Comparison of ENCODE assay signal across 12 mouse cellular contexts in the genomic region with DNA sequence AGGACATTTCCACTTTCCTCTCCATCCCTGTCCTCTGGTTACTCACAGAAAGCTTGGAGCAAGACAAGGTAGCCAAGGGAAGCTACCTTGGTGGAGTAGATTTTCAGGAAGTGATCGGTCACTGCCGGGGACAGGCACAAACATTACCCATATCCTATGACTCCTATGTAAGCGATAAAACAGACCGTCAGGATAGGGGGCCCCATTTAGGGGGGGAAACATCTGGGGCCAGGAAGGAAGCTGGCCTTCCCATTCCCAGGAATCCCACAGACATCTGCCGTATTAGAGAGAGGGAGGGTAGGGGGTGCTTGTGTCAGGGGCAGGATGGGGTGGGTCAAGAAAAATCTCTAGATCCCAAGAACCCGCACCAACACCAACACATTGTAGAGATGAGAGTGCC. TPM values are rescaled to one million over a fixed set of nuclear protein-coding genes. Genes with fewer than 3 reads are reported as not detected.
DNase-seq lines count a peak whose midpoint lies in the region; ATAC-seq lines count a peak whose summit lies in the region.
"Had no signal": no experiment of that assay in that cellular context is flagged by ENCODE, and none has a peak within 500 bp of the region (broad histone marks: within the 10 kb centered on the region; RNA-seq: fewer than 3 reads in every experiment).

No protein-coding gene starts in this region.

- no peaks in the 10 kb centered on the region for H3K27me3 ChIP-seq in kidney, embryonic 15.5 days
- no peaks in the 10 kb centered on the region for H3K27me3 ChIP-seq in limb, embryonic 13.5 days

- H3K27ac ChIP-seq in kidney, embryonic 15.5 days: peak overlapping the region; percentile 87
- H3K27ac ChIP-seq in brown adipose tissue, adult 24 weeks (replicated peaks; ENCODE audit: low read depth, low read length): peak overlapping the region; percentile 71
- peak overlapping the region; percentile 75 for H3K27ac ChIP-seq in limb, embryonic 13.5 days
- H3K27ac ChIP-seq: hindbrain, embryonic 14.5 days had no signal

- WGBS in kidney, embryonic 15.5 days: 23% methylated on average over 6 of the region's 6 CpGs
- 36% methylated on average over 6 of the region's 6 CpGs for WGBS in limb, embryonic 13.5 days

- no peak overlapping the region for H3K4me3 ChIP-seq in kidney, embryonic 15.5 days (replicated peaks)
- no peak overlapping the region for H3K4me3 ChIP-seq in brown adipose tissue, adult 24 weeks (ENCODE audit: insufficient read depth, low read depth, low read length)
- no peak overlapping the region for H3K4me3 ChIP-seq in limb, embryonic 13.5 days

- DNase-seq in kidney, postnatal 25 days: no peak
- peak; percentile 51 for DNase-seq in heart, adult 8-10 months (ENCODE audit: low spot score)
- DNase-seq in ovary, postnatal 36 days (ENCODE audit: low spot score): no peak
- DNase-seq in left cerebral cortex, adult 8-10 months (ENCODE audit: low spot score in 2 of 2): no peak
- no peak for DNase-seq in left cerebral cortex, postnatal 10 days (ENCODE audit: extremely low spot score in 1 of 2, low spot score in 2 of 2)
- DNase-seq: cerebellum, adult 9-11 months; forebrain, postnatal 0 days had no signal

- H3K9me3 ChIP-seq in kidney, embryonic 15.5 days (replicated peaks): no peaks in the 10 kb centered on the region
- H3K9me3 ChIP-seq in limb, embryonic 13.5 days: no peaks in the 10 kb centered on the region

- no peak overlapping the region for H3K9ac ChIP-seq in kidney, embryonic 15.5 days
- H3K9ac ChIP-seq in limb, embryonic 13.5 days: no peak overlapping the region
- H3K9ac ChIP-seq: forebrain, postnatal 0 days; hindbrain, embryonic 14.5 days had no signal

- intact Hi-C loops in left cerebral cortex, postnatal 10 days (cut with DNase I): no loop called here

- peak overlapping the region; percentile 8; the same call in 1 of the 2 replicates for H3K4me2 ChIP-seq in kidney, embryonic 15.5 days
- no peak overlapping the region for H3K4me2 ChIP-seq in limb, embryonic 13.5 days (replicated peaks)
- H3K4me2 ChIP-seq: hindbrain, embryonic 14.5 days had no signal

- ATAC-seq in kidney, embryonic 15.5 days (replicated peaks; ENCODE audit: low FRiP score): peak; percentile 53
- ATAC-seq in limb, embryonic 13.5 days (ENCODE audit: low FRiP score, low read depth): no peak
- ATAC-seq: activated CD4-positive, CD25-positive, alpha-beta regulatory T cell, adult 4 months; forebrain, postnatal 0 days had no signal

- H3K36me3 ChIP-seq in kidney, embryonic 15.5 days: no peaks in the 10 kb centered on the region
- no peaks in the 10 kb centered on the region for H3K36me3 ChIP-seq in limb, embryonic 13.5 days

- H3K4me1 ChIP-seq in kidney, embryonic 15.5 days: peaks cover 27% of the 10 kb centered on the region
- peaks cover 8% of the 10 kb centered on the region; the same call in 1 of the 2 replicates for H3K4me1 ChIP-seq in brown adipose tissue, adult 24 weeks (ENCODE audit: control insufficient read depth, insufficient read depth, insufficient read length, low read length)
- peaks cover 27% of the 10 kb centered on the region for H3K4me1 ChIP-seq in limb, embryonic 13.5 days

RNA-seq across cellular contexts. Expression of a gene that starts 6.6 kb away (rescaled TPM):
- 23.5 and 24.9 TPM in 2 replicates for polyA plus RNA-seq in kidney, embryonic 15.5 days (2015; fragmentation: Nextera tagmentation; extraction: Ambion mirVana)
- polyA plus RNA-seq in brown adipose tissue, adult 24 weeks (2012; ENCODE audit: insufficient read depth, insufficient read length, missing spikeins): 1.4 and 4.8 TPM in 2 replicates
- 1 to 10 TPM; 1.5 to 3.4 (median 2.1) TPM for total RNA-seq in heart, adult 8-10 months (2022)
- 52.3 and 55.4 TPM in 2 replicates for polyA plus RNA-seq in limb, embryonic 13.5 days (2015; fragmentation: Nextera tagmentation; extraction: Ambion mirVana)
- 1 to 10 TPM; 4.9 to 6.6 (median 6.1) TPM for total RNA-seq in left cerebral cortex, adult 8-10 months (2022)
- 1 to 10 TPM; 7.1 to 7.8 TPM for total RNA-seq in left cerebral cortex, postnatal 10 days (2021)

RNA-seq across cellular contexts. Expression of a gene that starts 23.2 kb away (rescaled TPM):
- 2,036 and 2,131 TPM in 2 replicates for polyA plus RNA-seq in kidney, embryonic 15.5 days (2015; fragmentation: Nextera tagmentation; extraction: Ambion mirVana)
- 1.5 and 6.7 TPM in 2 replicates for polyA plus RNA-seq in brown adipose tissue, adult 24 weeks (2012; ENCODE audit: insufficient read depth, insufficient read length, missing spikeins)
- 1 to 10 TPM; 3.2 to 9.2 (median 7.6) TPM for total RNA-seq in heart, adult 8-10 months (2022)
- 1,770 and 1,957 TPM in 2 replicates for polyA plus RNA-seq in limb, embryonic 13.5 days (2015; fragmentation: Nextera tagmentation; extraction: Ambion mirVana)
- total RNA-seq in left cerebral cortex, adult 8-10 months (2022): 100 to 1,000 TPM in 1 of 4 experiments, 10 to 100 TPM in 3; 66.1 to 109 (median 76.2) TPM
- 100 to 1,000 TPM; 102 to 105 TPM for total RNA-seq in left cerebral cortex, postnatal 10 days (2021)

Comparison
In these comparisons a context has a peak if more than half of its experiments do, and no peak if none do; other contexts are left out.
1. RNA of a gene that starts 23.2 kb away (total RNA-seq): 102 to 105 TPM in left cerebral cortex, postnatal 10 days and 66.1 to 109 TPM in left cerebral cortex, adult 8-10 months; 3.2 to 9.2 TPM in heart, adult 8-10 months; every median in the first group is over 4 times any median in the second.
2. Peak in every context shown above with its lines, with median percentiles within 50 percentile points of each other: H3K27ac ChIP-seq.